Mouse (Mus musculus) frontal cortex, postnatal 10 days (tissue): Measurements from ENCODE around the gene Pex26.

Experiments
- DNase-seq, 2 experiments: peaks; one replicate each; pipeline ENCODE4 v3.0.0; 2022; ENCODE audit warnings: low spot score in 2 of 2, mixed read lengths in 1 of 2

The Pex26 gene

DNA sequence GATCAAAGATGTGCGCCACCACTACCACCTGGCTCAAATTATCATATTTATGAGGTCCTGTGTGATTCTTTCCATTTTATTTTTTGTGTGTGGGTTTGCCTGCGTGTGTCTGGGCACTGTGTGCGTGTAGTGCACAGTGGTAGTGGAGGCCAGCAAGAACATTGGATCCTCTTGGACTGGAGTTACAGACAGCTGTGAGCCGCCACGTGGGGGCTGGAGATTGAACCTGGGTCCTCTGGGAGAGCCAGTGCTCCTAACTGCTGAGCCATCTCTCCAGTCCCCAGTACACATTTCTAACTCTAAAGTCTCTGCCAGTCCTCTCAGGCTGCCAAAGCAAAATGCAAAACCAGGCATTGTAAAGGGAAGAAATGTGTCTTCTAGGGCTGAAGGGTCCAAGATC, 23.0 kb downstream of the Pex26 start:
- no peak for DNase-seq

DNA sequence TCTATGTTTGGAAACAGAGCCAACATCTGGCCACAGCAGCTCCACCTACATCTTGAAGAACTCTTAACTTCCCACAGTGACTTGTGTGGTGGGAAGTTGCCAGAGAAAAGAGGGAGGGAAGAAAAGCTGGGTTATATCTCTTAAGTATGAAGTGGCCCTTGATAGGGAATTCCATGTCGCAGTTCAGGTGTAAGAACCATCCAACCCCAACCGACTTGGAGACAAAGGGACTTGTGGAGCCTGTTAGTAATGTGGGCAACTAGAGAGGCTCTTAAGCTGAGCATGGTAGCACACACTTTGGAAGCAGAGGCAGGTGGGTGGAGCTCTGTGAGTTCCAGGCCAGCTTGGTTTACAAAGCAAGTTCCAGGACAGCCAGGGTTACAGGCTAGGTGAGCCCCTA, 26.1 kb downstream of the Pex26 start:
- no peak for DNase-seq

DNA sequence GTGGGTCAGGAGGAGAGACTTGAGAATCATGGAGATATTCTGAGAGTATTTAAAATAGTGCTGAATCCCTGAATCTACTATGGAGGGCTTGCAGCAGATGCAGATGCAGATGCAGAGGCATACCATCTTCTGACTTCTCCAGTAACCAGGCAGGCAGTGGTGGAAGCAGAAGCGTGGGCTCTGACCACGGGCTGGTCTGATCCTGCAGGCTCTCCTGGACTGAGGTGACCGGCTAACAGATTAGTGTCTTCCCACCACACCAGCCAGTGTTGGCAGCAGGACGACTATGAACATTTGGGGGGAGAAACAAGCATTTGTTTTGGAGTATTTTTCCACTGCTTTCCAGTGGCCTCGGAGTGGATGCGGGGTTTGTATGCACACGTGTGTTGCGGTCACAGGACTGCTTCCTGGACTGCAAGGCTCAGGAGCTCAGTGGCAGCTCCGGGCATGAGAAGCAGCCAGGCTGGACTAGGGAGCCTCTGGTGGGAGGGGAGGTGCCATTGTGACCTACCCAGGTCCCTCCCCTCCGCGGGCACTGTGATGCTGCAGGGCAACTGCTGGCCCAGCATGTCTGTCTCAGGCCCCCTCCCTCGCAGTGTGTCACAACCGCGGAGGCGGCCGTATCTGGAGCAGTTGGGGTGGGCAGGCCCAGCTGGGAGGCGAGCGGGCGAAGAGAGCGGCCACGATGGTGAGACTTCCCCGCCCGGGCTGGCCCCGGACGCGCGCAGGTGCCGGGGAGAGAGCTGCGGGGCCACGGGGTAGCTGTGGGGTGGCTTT, 26.9 kb downstream of the Pex26 start, which contains the start of gene Tuba8:
Gene Tuba8, plus strand, starts transcription at position 548 of the 777 bp plus-strand sequence.
- peak; percentile 45 to 50 for DNase-seq

GRCm38 (mm10) chr6:121210926-121211289, 27.4 kb downstream of the Pex26 start:
- no peak for DNase-seq

GRCm38 (mm10) chr6:121211743-121212142, 28.3 kb downstream of the Pex26 start:
- no peak for DNase-seq

- no peak for DNase-seq
These were observed 29.5 kb downstream of the Pex26 start for GRCm38 (mm10) chr6:121212988-121213387.

- no peak for DNase-seq
These were observed 30.8 kb downstream of the Pex26 start for GRCm38 (mm10) chr6:121214221-121214620.

DNA sequence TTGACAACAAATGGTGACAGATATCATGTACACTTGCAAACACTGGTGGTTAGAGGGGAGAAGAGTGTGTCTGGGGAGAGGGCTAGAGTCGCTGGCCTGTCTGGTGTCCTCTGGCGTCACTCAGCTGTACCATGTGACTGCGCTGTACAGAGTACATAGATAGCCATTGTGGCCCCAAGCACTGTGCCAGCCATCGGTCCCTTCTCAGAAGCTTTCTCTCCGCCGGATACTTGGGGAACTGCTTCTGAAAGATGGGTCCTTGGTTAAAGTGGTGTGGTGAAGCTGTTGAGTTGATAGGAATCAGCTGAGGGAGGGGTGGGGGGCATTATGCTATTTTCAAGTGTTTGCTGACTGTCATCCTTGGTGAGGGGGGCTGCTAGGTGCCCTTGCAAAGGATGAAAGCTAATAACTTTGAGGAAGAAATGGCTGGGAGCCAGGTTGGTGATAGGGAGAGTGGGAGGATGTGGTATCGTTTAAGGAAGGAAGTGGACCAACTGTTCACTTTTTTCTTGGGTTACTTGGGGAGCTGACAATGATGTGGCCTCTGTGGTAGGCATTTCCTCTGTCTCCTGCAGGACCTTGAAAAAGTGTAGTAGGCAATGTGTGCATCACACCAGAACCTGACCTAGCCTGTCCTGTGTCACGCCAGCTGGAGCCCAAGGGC, 31.3 kb downstream of the Pex26 start:
- DNase-seq = no peak

DNA sequence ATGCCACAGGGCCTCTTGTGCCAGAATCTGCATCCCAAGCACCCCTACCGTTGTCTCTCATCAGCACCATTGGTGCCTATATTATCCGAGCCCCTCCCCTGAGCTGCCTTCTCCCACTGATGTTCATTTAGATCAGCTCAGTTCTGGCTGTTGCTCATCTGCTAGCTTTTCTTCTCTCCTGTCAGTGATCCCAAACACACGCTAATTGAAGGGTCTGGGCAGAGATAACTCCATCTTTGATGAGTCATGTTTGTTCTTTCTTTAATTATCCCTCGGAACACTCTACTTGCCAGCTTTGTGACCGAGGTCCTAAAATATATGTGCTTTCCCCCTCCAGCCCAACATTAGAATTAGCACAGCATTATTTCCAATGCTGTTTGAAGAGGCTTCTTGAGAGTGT, 31.9 kb downstream of the Pex26 start:
- DNase-seq = no peak

DNA sequence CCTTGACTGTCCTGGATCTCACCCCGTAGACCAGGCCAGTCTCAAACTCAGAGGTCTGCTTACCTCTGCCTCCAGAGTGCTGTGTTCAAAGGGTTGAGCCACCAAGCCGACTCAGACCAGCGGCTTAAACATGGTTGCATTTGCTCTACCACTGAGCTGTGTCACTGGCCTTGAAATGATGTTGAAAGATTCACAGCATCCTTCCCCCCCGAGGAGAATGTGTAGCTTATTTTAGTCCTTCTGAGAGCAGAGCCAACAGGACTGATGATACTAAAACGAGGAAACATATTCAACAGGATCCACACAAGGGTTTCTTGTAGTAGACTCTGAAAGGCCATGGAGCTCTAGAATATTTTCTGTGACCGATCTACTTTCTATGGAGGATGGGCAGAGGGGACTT, 32.4 kb downstream of the Pex26 start:
- no peak for DNase-seq

DNA sequence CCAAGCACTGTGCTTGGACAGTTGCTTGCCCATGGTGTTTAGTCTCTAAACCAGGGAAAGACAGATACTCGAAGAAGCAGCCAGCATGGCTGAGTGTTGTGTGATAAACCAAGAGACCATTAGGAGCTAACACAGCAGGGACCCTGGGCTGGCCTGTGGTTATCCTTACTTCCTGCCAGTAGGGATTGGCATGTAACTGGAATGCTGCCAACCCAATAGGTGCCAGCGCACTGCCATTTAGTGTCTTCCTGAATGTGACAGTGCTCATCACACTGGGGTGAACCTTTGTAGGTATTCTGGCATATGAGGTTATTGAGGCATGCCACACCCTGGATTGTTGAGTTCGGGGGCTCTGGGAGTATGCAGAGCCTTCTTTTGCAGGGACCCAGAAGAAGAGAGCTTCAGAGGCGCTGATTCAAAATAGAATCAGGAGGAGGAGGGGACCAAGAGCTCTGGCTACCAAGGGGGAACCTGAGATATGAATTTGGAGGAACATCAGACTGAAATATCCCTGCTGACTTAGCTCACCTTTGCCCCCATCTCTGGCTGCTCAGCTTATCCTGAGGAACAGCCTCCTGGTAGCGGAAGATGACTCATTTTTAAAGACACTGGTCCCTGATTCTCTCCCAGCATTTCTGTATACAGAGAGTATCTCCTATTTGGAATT, 33.3 kb downstream of the Pex26 start:
- DNase-seq = no peak

GRCm38 (mm10) chr6:121218002-121218401, 34.5 kb downstream of the Pex26 start:
- DNase-seq = no peak

DNA sequence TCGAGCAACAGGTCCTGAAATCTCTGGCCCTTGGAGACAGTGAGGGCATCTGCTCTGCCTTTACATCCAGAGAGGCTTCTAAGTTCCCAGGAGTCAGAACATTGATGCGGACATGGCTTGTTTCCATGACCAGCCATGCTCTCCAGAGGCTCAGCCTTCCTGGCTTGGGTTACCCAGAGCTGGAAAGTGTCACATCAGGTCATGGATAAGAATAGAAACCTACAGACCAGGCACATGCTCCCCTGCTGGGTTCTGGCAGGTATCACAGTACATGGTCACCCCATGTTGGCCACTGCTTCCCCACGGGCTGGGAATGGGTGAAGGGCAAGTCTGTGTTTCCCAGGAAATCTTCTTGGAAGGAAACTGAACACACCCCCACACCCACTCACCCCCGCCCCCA, 35.9 kb downstream of the Pex26 start:
- DNase-seq = no peak

- DNase-seq = no peak
These were observed 36.7 kb downstream of the Pex26 start for GRCm38 (mm10) chr6:121220181-121220580.

DNA sequence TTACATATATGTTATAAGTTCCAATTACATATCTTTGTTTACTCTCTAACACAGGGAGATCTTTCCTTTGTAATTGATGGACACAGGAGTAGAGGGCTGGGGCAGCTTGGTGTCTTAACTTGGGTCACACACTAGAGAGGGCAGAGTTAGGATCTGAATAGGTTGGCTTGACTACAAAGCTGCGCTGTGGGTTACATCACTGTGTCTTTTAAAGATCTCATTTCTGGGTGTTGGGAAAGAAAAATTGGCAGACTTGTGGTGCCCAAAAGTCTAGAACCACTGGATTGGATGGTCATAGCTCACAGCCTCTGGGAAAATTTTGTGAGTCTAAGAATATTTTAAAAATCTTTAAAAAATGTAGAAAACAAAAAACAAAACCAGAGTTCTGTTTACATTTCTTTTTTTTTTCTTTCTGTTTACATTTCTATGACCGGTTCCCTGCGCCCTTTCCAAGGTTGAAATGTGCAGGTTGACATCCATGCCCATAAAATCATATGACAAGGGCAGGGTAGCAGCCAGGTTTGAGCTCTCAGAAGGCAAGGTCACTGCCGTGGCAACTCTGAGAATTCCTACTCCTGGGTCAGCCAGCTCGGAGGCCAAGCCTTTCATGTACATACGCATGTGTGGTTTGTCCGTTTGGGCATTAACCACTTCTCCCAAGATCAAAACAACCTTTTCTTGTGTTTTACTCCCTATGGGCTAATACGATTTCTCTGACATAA, 38.6 kb downstream of the Pex26 start:
- DNase-seq = no peak

GRCm38 (mm10) chr6:121223001-121223400, 39.5 kb downstream of the Pex26 start:
- DNase-seq = no peak

DNA sequence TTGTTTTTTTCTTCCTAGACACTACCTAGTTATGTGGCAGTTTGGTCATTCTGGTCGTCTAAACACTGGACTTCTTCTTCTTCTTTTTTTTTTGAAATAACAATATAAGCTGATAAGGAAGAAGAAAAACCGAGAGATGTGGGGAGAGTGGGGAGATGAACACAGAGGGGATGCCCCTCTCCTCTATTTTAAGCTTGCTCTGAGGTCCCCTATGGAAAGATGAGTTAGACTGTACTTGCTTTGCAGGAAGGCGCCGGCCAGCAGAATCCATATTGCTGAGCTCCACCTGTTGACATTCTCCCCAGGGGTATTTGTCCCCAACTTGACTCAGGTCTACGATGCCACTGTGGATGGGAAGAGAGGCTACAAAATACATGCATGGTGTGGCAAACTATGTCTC, 40.6 kb downstream of the Pex26 start:
- no peak for DNase-seq

- no peak for DNase-seq
These were observed 41.5 kb downstream of the Pex26 start for GRCm38 (mm10) chr6:121224993-121225392.

DNA sequence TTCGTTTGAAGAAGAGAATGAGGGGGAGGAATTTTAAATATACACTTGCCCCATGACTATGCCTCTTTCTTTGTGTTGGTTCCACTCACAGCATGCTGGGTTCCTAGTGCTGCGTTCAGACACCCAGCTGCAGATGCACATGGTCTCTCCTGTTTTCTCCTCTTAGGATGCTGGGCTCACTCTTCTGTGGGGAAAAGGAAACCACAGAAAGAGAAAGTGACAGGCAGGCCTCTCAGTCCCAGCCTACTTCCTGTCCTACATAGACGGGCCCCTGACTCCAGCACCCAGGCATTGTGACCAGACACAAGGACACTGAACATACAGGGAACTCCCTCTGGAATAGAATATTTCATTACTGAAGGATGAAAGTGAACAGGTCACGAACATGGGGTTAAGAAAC, 42.6 kb downstream of the Pex26 start:
- no peak for DNase-seq

DNA sequence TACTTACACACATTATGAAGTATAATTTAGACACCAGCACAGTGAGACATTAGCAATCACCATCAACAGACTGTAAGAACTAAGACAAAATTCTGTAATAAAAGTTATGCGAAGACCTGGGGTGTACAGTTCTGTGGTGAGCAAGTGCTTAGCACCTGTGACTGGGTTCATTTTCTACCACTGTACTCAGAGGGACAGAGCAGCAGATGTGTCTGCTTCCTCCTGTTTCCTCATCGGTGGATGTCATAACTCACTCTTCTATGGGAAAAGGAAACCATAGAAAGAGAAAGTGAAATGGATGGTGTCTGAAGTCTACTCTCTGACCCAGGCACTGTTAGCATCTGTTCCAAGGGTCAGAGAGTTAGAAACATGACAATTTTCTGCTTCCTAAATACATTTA, 43.3 kb downstream of the Pex26 start:
- no peak for DNase-seq

- DNase-seq = no peak
These were observed 45.0 kb downstream of the Pex26 start for GRCm38 (mm10) chr6:121228421-121228820.

DNA sequence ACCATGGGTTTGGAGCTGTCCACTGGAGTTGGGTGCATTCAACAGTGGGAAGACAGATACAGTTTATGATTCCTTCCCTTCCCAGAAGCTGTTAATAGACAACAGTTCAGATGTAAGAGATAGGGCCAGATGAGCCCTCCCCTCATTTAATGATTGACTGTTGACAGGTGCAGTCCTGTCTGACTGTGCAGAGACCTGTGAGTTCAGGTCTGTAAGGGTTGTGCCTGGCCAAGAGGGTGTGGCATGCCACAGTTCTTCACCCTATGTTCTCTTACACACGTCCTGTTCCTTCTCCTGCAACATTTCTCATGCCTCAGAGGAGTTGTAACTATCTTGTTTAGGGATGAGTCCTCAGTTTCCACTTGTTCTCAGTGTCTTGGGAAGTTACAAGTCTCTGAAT, 49.2 kb downstream of the Pex26 start:
- DNase-seq = no peak
